Mouse (Mus musculus) small intestine, adult 2 months (tissue): ENCODE measurements at regions not wholly inside any gene's neighbourhood (a gene's known extent, or its start where the extent isn't known, plus 50 kb on each side); places are given as distances from the start of the nearest gene placed in this dataset.

Experiments
- H3K27ac ChIP-seq: fragments of 200-500 bp; 2 replicates; pipeline ENCODE4 v1.5.1; 2012; ENCODE audit warnings: low read depth, low read length, control low read depth, inconsistent platforms; ENCODE audit not compliant: insufficient read depth
- H3K27me3 ChIP-seq: fragments of 200-500 bp; 2 replicates; pipeline ENCODE4 v1.6.1; 2012; ENCODE audit warnings: mild to moderate bottlenecking, moderate library complexity, low read length, inconsistent platforms; ENCODE audit not compliant: control insufficient read depth, insufficient read depth
- H3K36me3 ChIP-seq: fragments of 200-500 bp; 2 replicates; pipeline ENCODE4 v1.6.1; 2012; ENCODE audit warnings: mild to moderate bottlenecking, low read length, control low read depth, inconsistent platforms; ENCODE audit not compliant: control insufficient read depth, insufficient read depth
- H3K4me1 ChIP-seq: fragments of 200-500 bp; 2 replicates; pipeline ENCODE4 v1.6.1; 2012; ENCODE audit warnings: low read length, inconsistent platforms, mixed read lengths; ENCODE audit not compliant: control insufficient read depth, insufficient read depth, insufficient read length
- H3K4me3 ChIP-seq: fragments of 200-500 bp; 2 replicates; pipeline ENCODE4 v1.5.1; 2012; ENCODE audit warnings: low read depth, mild to moderate bottlenecking, control low read depth, inconsistent platforms, low read length, moderate library complexity
- CTCF ChIP-seq: fragments of 200-500 bp; IDR thresholded peaks from 2 replicates; pipeline ENCODE4 v1.5.1; 2012; ENCODE audit warnings: low read depth, mild to moderate bottlenecking, control low read depth, inconsistent platforms, low read length, moderate library complexity, mixed read lengths; ENCODE audit not compliant: insufficient replicate concordance, insufficient read length; ENCODE audit errors: extremely low read depth
- POLR2A ChIP-seq: fragments of 200-500 bp; IDR thresholded peaks from 2 replicates; pipeline ENCODE4 v1.6.1; 2012; ENCODE audit warnings: low read depth, mild to moderate bottlenecking, control low read depth, inconsistent platforms, low read length, moderate library complexity
- WGBS: fragments of 180-500 bp; shearing (Covaris S2); methylation state at CpG from one replicate; pipeline ENCODE4 v1.1.7; 2018; 5-methylcytosine and 5-hydroxymethylcytosine counted together

- Histone ChIP-seq H3K4me3 (no peak overlapping the region), H3K4me1 (no peaks in the 10 kb centered on the region; the same call in 1 of the 2 replicates), H3K27me3 (no peaks in the 10 kb centered on the region), H3K27ac (no peak overlapping the region), H3K36me3 (no peaks in the 10 kb centered on the region)
- TF ChIP-seq CTCF (no peak), POLR2A (no peak)
- 52% methylated on average over 1 of the region's 1 CpGs for WGBS
Measured at GRCm38 (mm10) chr12:32315099-32315783, 63.3 kb upstream of the Ccdc71l start.
